Mouse (Mus musculus) lung, embryonic 14.5 days (tissue): ENCODE measurements at regions not wholly inside any gene's neighbourhood (a gene's known extent, or its start where the extent isn't known, plus 50 kb on each side); places are given as distances from the start of the nearest gene placed in this dataset.
A peak's percentile ranks its signal among the peaks of the same experiment; 100 is the strongest.

Experiments
- ATAC-seq: fragments of 200-750 bp; cut with Nextera tagmentation; 2 replicates; pipeline ENCODE4 v1.8.0; 2017; ENCODE audit warnings: mild to moderate bottlenecking, moderate TSS enrichment, moderate library complexity; ENCODE audit not compliant: insufficient read depth
- DNase-seq: peaks from one replicate; pipeline ENCODE4 v3.0.0-alpha.2; 2015
- H3K27ac ChIP-seq: fragments of 300-500 bp; sonication (generic); 2 replicates; pipeline ENCODE4 v1.5.1; 2014; ENCODE audit warnings: low read depth, mild to moderate bottlenecking, moderate library complexity
- H3K27me3 ChIP-seq: fragments of 300-500 bp; sonication (generic); 2 replicates; pipeline ENCODE4 v1.6.1; 2014; ENCODE audit warnings: low read length, control low read depth; ENCODE audit not compliant: insufficient read depth
- H3K36me3 ChIP-seq: fragments of 300-500 bp; sonication (generic); 2 replicates; pipeline ENCODE4 v1.6.1; 2014; ENCODE audit warnings: control low read depth; ENCODE audit not compliant: insufficient read depth
- H3K4me1 ChIP-seq: fragments of 300-500 bp; sonication (generic); 2 replicates; pipeline ENCODE4 v1.6.1; 2014; ENCODE audit warnings: antibody characterized with exemption, control low read depth; ENCODE audit not compliant: insufficient read depth
- H3K4me2 ChIP-seq: fragments of 300-500 bp; sonication (generic); 2 replicates; pipeline ENCODE4 v1.6.1; 2014; ENCODE audit warnings: mild to moderate bottlenecking
- H3K4me3 ChIP-seq: fragments of 300-500 bp; sonication (generic); 2 replicates; pipeline ENCODE4 v1.5.1; 2014; ENCODE audit warnings: low read depth, low read length
- H3K9ac ChIP-seq: fragments of 300-500 bp; sonication (generic); 2 replicates; pipeline ENCODE4 v1.6.1; 2014
- H3K9me3 ChIP-seq: fragments of 300-500 bp; sonication (generic); 2 replicates; pipeline ENCODE4 v1.6.1; 2016; ENCODE audit warnings: low read depth, low read length, control low read depth
- CTCF ChIP-seq: IDR thresholded peaks from 2 replicates; pipeline ENCODE4 v1.5.1; 2016; ENCODE audit warnings: antibody characterized with exemption, low read depth
- WGBS: fragments of 180-500 bp; shearing (Covaris S2); extraction: QIAGEN DNeasy Blood & Tissue Kit; methylation state at CpG from one replicate; pipeline ENCODE4 v1.1.7; 2014; 5-methylcytosine and 5-hydroxymethylcytosine counted together

GRCm38 (mm10) chr2:72674229-72674628, 198.3 kb downstream of the Cdca7 start:
- no peak for TF ChIP-seq CTCF
- no peaks in the 10 kb centered on the region for H3K36me3 ChIP-seq
- 8% methylated on average over 4 of the region's 4 CpGs for WGBS
- no peak overlapping the region for H3K9ac ChIP-seq
- H3K27ac ChIP-seq = no peak overlapping the region
- DNase-seq (peak; percentile 84), ATAC-seq (peak; percentile 97)
- 0 out of 2 replicates have a peak, but pooled peaks cover 5% of the 10 kb centered on the region for H3K4me1 ChIP-seq
- H3K4me3 ChIP-seq = no peak overlapping the region
- H3K4me2 ChIP-seq = 0 out of 2 replicates have a peak overlapping the region, but pooled peaks have one; percentile 4
- no peaks in the 10 kb centered on the region for H3K9me3 ChIP-seq
- no peaks in the 10 kb centered on the region for H3K27me3 ChIP-seq

- no peak overlapping the region for H3K27ac ChIP-seq
- no peak for ATAC-seq
- H3K4me2 ChIP-seq = no peak overlapping the region
- DNase-seq = no peak
- H3K27me3 ChIP-seq = no peaks in the 10 kb centered on the region
- H3K4me3 ChIP-seq = no peak overlapping the region
- TF ChIP-seq CTCF = no peak
- no peaks in the 10 kb centered on the region for H3K36me3 ChIP-seq
- 55% methylated on average over 6 of the region's 6 CpGs for WGBS
- no peaks in the 10 kb centered on the region for H3K9me3 ChIP-seq
- H3K9ac ChIP-seq = no peak overlapping the region
- 0 out of 2 replicates have a peak, but pooled peaks cover 5% of the 10 kb centered on the region for H3K4me1 ChIP-seq
These were observed 199.0 kb downstream of the Cdca7 start for GRCm38 (mm10) chr2:72674856-72675440.

- Histone ChIP-seq H3K4me2 (no peak overlapping the region), H3K27me3 (no peaks in the 10 kb centered on the region), H3K4me1 (0 out of 2 replicates have a peak, but pooled peaks cover 5% of the 10 kb centered on the region), H3K27ac (no peak overlapping the region), H3K9me3 (no peaks in the 10 kb centered on the region), H3K4me3 (no peak overlapping the region), H3K9ac (no peak overlapping the region), H3K36me3 (no peaks in the 10 kb centered on the region)
- no peak for ATAC-seq
- no peak for DNase-seq
- TF ChIP-seq CTCF = no peak
- WGBS = 75% methylated on average over 8 of the region's 8 CpGs
These were observed 201.8 kb downstream of the Cdca7 start for GRCm38 (mm10) chr2:72677731-72678130.

- no peaks in the 10 kb centered on the region for H3K4me1 ChIP-seq
- ATAC-seq = no peak
- no peak overlapping the region for H3K4me2 ChIP-seq
- H3K9me3 ChIP-seq = peaks cover 6% of the 10 kb centered on the region; the same call in 1 of the 2 replicates
- no peaks in the 10 kb centered on the region for H3K36me3 ChIP-seq
- no peak overlapping the region for H3K9ac ChIP-seq
- WGBS = 36% methylated on average over 4 of the region's 4 CpGs
- peak; percentile 52 for DNase-seq
- no peak overlapping the region for H3K27ac ChIP-seq
- no peak for TF ChIP-seq CTCF
- no peaks in the 10 kb centered on the region for H3K27me3 ChIP-seq
- H3K4me3 ChIP-seq = no peak overlapping the region
These were observed 212.1 kb downstream of the Cdca7 start for GRCm38 (mm10) chr2:72688031-72688430.

GRCm38 (mm10) chr2:72701081-72701480, 225.1 kb downstream of the Cdca7 start:
- H3K4me1 ChIP-seq = peaks cover 3% of the 10 kb centered on the region; the same call in 1 of the 2 replicates
- no peaks in the 10 kb centered on the region for H3K9me3 ChIP-seq
- WGBS = 35% methylated on average over 1 of the region's 1 CpGs
- no peaks in the 10 kb centered on the region for H3K36me3 ChIP-seq
- no peak overlapping the region for H3K4me3 ChIP-seq
- ATAC-seq (no peak), DNase-seq (no peak)
- no peak overlapping the region for H3K4me2 ChIP-seq
- TF ChIP-seq CTCF = no peak
- H3K27ac ChIP-seq = no peak overlapping the region
- H3K9ac ChIP-seq = no peak overlapping the region
- no peaks in the 10 kb centered on the region for H3K27me3 ChIP-seq

- Histone ChIP-seq H3K27me3 (no peaks in the 10 kb centered on the region), H3K9ac (no peak overlapping the region), H3K36me3 (no peaks in the 10 kb centered on the region), H3K4me2 (no peak overlapping the region), H3K4me1 (peaks cover 3% of the 10 kb centered on the region; the same call in 1 of the 2 replicates), H3K27ac (peak overlapping the region; percentile 19; the same call in 1 of the 2 replicates), H3K9me3 (no peaks in the 10 kb centered on the region), H3K4me3 (no peak overlapping the region)
- WGBS = 55% methylated on average over 11 of the region's 11 CpGs
- DNase-seq (peak; percentile 72), ATAC-seq (no peak; the same call in 1 of the 2 replicates)
- no peak for TF ChIP-seq CTCF
These were observed 227.3 kb downstream of the Cdca7 start for GRCm38 (mm10) chr2:72703238-72703637.

GRCm38 (mm10) chr2:72707676-72708659, 232.0 kb downstream of the Cdca7 start:
- Histone ChIP-seq H3K36me3 (no peaks in the 10 kb centered on the region), H3K4me2 (no peak overlapping the region), H3K4me1 (peaks cover 3% of the 10 kb centered on the region; the same call in 1 of the 2 replicates), H3K9me3 (no peaks in the 10 kb centered on the region), H3K27me3 (no peaks in the 10 kb centered on the region), H3K9ac (no peak overlapping the region), H3K27ac (no peak overlapping the region), H3K4me3 (no peak overlapping the region)
- 80% methylated on average over 13 of the region's 13 CpGs for WGBS
- no peak for TF ChIP-seq CTCF
- DNase-seq = no peak
- no peak for ATAC-seq
